Mouse (Mus musculus): ENCODE measurements around the gene Ranbp3. TPM values are rescaled to one million over a fixed set of nuclear protein-coding genes. Genes with fewer than 3 reads are reported as not detected.

Ranbp3 gene
- polyA plus RNA-seq, 1 experiment from 2014 or later: 63.2 TPM

- Histone ChIP-seq H3K4me3 (no peak overlapping the region), H3K27ac (ENCODE audit: poor library complexity, severe bottlenecking) (no peak overlapping the region), H3K9ac (no peak overlapping the region), H3K36me3 (peaks cover 96% of the 10 kb centered on the region), H3K9me3 (replicated peaks) (no peaks in the 10 kb centered on the region), H3K4me1 (replicated peaks) (no peaks in the 10 kb centered on the region), H3K4me2 (no peak overlapping the region), H3K27me3 (replicated peaks) (no peaks in the 10 kb centered on the region)
- no peak for ATAC-seq (ENCODE audit: insufficient number of reproducible peaks, low FRiP score)
- 73% methylated on average over 4 of the region's 4 CpGs for WGBS
Observed at GRCm38 (mm10) chr17:56703038-56703437, 29.9 kb downstream of the Ranbp3 start.

DNA sequence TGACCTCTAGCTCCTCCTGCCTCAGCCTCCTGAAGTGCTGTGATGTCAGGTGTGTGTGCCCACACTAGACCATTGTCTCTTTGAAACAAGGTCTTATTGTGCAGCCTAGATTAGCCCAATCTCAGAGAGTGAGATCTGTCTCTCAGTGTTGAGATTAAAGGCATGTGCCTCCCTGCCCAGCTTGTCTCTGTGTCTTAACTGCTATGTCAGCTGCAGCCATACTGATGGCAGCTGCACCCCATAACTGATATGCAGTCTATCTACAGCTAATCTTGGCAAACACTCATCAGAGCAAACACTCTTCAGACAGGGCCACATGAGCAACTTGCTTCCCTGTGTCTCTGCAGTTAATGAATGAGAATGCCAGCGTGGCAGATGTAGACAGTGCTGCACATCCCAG, 33.4 kb downstream of the Ranbp3 start:
- no peak for ATAC-seq (ENCODE audit: insufficient number of reproducible peaks, low FRiP score)
- Histone ChIP-seq H3K9ac (no peak overlapping the region), H3K27me3 (replicated peaks) (no peaks in the 10 kb centered on the region), H3K4me1 (replicated peaks) (no peaks in the 10 kb centered on the region), H3K36me3 (peaks cover 96% of the 10 kb centered on the region), H3K4me2 (no peak overlapping the region), H3K27ac (ENCODE audit: poor library complexity, severe bottlenecking) (no peak overlapping the region), H3K9me3 (replicated peaks) (no peaks in the 10 kb centered on the region), H3K4me3 (no peak overlapping the region)
- WGBS: 100% methylated on average over 1 of the region's 1 CpGs

- H3K4me2 ChIP-seq: no peak overlapping the region
- no peak for ATAC-seq (ENCODE audit: insufficient number of reproducible peaks, low FRiP score)
- peaks cover 90% of the 10 kb centered on the region for H3K36me3 ChIP-seq
- no peaks in the 10 kb centered on the region for H3K27me3 ChIP-seq (replicated peaks)
- no peak overlapping the region for H3K9ac ChIP-seq
- H3K4me3 ChIP-seq: no peak overlapping the region
- H3K4me1 ChIP-seq (replicated peaks): peaks cover 4% of the 10 kb centered on the region
- H3K27ac ChIP-seq (ENCODE audit: poor library complexity, severe bottlenecking): no peak overlapping the region
- 74% methylated on average over 4 of the region's 4 CpGs for WGBS
- no peaks in the 10 kb centered on the region for H3K9me3 ChIP-seq (replicated peaks)
Observed at GRCm38 (mm10) chr17:56708692-56709091, 35.6 kb downstream of the Ranbp3 start.

GRCm38 (mm10) chr17:56709708-56710107, 36.6 kb downstream of the Ranbp3 start:
- Histone ChIP-seq H3K27ac (ENCODE audit: poor library complexity, severe bottlenecking) (no peak overlapping the region), H3K4me3 (no peak overlapping the region), H3K4me1 (replicated peaks) (peaks cover 13% of the 10 kb centered on the region), H3K9ac (no peak overlapping the region), H3K4me2 (no peak overlapping the region), H3K36me3 (peaks cover 81% of the 10 kb centered on the region), H3K27me3 (replicated peaks) (no peaks in the 10 kb centered on the region), H3K9me3 (replicated peaks) (no peaks in the 10 kb centered on the region)
- no peak for ATAC-seq (ENCODE audit: insufficient number of reproducible peaks, low FRiP score)
- WGBS: 90% methylated on average over 3 of the region's 3 CpGs

DNA sequence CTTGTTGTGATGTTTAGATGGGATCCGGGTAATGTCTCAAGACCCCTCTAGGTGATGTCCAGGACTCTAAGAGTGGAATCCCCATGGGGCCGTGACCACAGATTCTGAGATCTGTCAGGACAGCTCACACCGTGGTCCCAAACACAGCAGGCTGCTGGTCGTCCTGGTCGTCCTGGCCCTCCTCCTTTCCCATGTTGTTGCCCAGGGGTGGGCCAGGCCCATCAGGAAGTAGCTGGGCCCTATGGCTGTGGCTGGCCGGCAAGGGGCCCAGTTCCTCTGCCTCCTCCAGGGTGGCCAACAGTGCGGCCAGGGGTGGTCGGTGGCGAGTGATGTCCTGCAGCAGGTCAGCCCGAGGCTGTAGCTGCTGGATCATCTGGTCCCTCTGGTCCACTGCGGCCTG, 42.3 kb downstream of the Ranbp3 start:
- H3K9me3 ChIP-seq (replicated peaks): no peaks in the 10 kb centered on the region
- peak overlapping the region; percentile 91 for H3K4me2 ChIP-seq
- 0 out of 2 replicates have a peak overlapping the region, but pooled peaks have one; percentile 94 for H3K4me3 ChIP-seq
- ATAC-seq (ENCODE audit: insufficient number of reproducible peaks, low FRiP score): no peak
- H3K9ac ChIP-seq: peak overlapping the region; percentile 51
- no peak overlapping the region for H3K27ac ChIP-seq (ENCODE audit: poor library complexity, severe bottlenecking)
- no peaks in the 10 kb centered on the region for H3K27me3 ChIP-seq (replicated peaks)
- H3K4me1 ChIP-seq (replicated peaks): peaks cover 44% of the 10 kb centered on the region
- H3K36me3 ChIP-seq: peaks cover 26% of the 10 kb centered on the region
- WGBS: 47% methylated on average over 11 of the region's 11 CpGs

GRCm38 (mm10) chr17:56715914-56716654, 43.0 kb downstream of the Ranbp3 start:
- H3K27me3 ChIP-seq (replicated peaks): no peaks in the 10 kb centered on the region
- H3K9ac ChIP-seq: peak overlapping the region; percentile 88
- no peaks in the 10 kb centered on the region for H3K9me3 ChIP-seq (replicated peaks)
- peak overlapping the region; percentile 63 for H3K27ac ChIP-seq (ENCODE audit: poor library complexity, severe bottlenecking)
- peak overlapping the region; percentile 91 for H3K4me2 ChIP-seq
- H3K4me3 ChIP-seq: peak overlapping the region; percentile 94
- WGBS: 24% methylated on average over 22 of the region's 22 CpGs
- peaks cover 44% of the 10 kb centered on the region for H3K4me1 ChIP-seq (replicated peaks)
- H3K36me3 ChIP-seq: peaks cover 25% of the 10 kb centered on the region
- ATAC-seq (ENCODE audit: insufficient number of reproducible peaks, low FRiP score): no peak

GRCm38 (mm10) chr17:56716655-56717362, 43.7 kb downstream of the Ranbp3 start:
- Histone ChIP-seq H3K27me3 (replicated peaks) (no peaks in the 10 kb centered on the region), H3K4me3 (peak overlapping the region; percentile 94), H3K27ac (ENCODE audit: poor library complexity, severe bottlenecking) (peak overlapping the region; percentile 65), H3K4me2 (peak overlapping the region; percentile 91), H3K36me3 (peaks cover 25% of the 10 kb centered on the region), H3K4me1 (replicated peaks) (peaks cover 44% of the 10 kb centered on the region), H3K9ac (peak overlapping the region; percentile 98), H3K9me3 (replicated peaks) (no peaks in the 10 kb centered on the region)
- peak; percentile 89 for ATAC-seq (ENCODE audit: insufficient number of reproducible peaks, low FRiP score)
- WGBS: 2% methylated on average over 55 of the region's 55 CpGs

DNA sequence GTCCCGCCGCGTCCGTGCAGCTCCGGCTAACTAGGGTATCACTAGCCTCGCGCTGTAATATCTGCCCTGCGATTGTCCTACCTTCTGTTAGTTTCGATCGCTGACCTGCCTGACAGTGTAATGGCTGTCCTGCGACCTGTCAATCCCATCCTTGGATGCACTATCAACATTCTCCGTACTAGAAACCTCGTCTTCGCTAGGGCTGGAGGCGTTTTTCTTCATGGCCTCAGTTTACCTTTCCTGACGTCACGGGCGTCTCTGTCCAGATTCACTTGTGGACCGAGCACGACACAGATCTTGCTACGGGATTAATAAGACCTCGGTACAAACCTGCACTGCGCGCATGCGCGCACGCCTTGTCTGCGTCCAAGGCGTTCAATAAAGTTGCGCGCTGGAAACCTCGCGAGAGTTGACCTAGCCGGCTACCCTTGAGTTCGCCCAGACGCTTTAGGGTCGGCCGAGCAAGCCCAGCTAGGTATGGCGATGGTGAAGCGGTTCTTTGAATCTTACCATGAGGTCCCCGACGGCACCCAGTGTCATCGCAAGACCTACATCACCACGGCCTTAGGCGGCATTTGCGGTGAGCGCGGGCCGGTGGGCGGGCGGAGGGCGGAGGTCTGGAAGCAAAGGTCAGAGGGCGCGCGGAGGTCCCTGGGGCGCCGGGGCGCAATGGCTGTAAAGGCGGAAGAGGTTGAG, 44.4 kb downstream of the Ranbp3 start, which contains the start of the genes Ndufa11 and Vmac:
Ndufa11 (plus strand) TSS at position 405 of the 696 bp plus-strand sequence.
Vmac (minus strand) TSS at position 660 of the 696 bp plus-strand sequence.
- peak within 1 kb of the TSS; percentile 94 for H3K4me3 ChIP-seq
- peak within 1 kb of the TSS; percentile 91 for H3K4me2 ChIP-seq
- H3K36me3 ChIP-seq: peaks cover 25% of the 10 kb centered on the region
- no peaks in the 10 kb centered on the region for H3K27me3 ChIP-seq (replicated peaks)
- peak; percentile 84 for ATAC-seq (ENCODE audit: insufficient number of reproducible peaks, low FRiP score)
- H3K27ac ChIP-seq (ENCODE audit: poor library complexity, severe bottlenecking): peak within 1 kb of the TSS; percentile 65
- peak within 1 kb of the TSS; percentile 98 for H3K9ac ChIP-seq
- H3K4me1 ChIP-seq (replicated peaks): peaks cover 44% of the 10 kb centered on the region
- H3K9me3 ChIP-seq (replicated peaks): no peaks in the 10 kb centered on the region
- under 1% methylated on average over 59 of the region's 59 CpGs for WGBS

DNA sequence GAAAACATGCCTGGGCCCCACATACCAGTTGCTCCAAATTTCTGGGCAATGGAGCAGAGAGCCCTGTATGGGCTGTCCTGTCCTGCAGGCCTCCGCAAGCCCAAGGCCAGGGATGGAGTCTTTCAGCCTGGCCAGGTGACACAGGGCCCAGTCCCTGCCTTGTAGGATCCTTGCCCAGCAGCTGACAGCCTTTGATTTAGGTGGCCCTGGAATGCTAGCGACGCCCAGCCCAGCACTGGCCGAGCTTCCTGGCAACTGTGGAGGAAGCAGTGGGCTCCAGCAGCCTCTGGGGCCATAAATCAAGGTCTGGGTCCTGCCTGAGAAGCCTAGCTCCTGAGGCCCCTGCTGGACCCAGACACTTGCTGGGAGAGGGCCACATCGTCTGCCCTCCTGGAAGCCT, 49.3 kb downstream of the Ranbp3 start:
- H3K9ac ChIP-seq: no peak overlapping the region
- peaks cover 4% of the 10 kb centered on the region; the same call in 1 of the 2 replicates for H3K9me3 ChIP-seq (replicated peaks)
- H3K4me1 ChIP-seq (replicated peaks): peaks cover 33% of the 10 kb centered on the region
- peaks cover 49% of the 10 kb centered on the region for H3K36me3 ChIP-seq
- no peak overlapping the region for H3K27ac ChIP-seq (ENCODE audit: poor library complexity, severe bottlenecking)
- no peaks in the 10 kb centered on the region for H3K27me3 ChIP-seq (replicated peaks)
- no peak overlapping the region for H3K4me2 ChIP-seq
- H3K4me3 ChIP-seq: no peak overlapping the region
- WGBS: 83% methylated on average over 5 of the region's 5 CpGs
- no peak for ATAC-seq (ENCODE audit: insufficient number of reproducible peaks, low FRiP score)

DNA sequence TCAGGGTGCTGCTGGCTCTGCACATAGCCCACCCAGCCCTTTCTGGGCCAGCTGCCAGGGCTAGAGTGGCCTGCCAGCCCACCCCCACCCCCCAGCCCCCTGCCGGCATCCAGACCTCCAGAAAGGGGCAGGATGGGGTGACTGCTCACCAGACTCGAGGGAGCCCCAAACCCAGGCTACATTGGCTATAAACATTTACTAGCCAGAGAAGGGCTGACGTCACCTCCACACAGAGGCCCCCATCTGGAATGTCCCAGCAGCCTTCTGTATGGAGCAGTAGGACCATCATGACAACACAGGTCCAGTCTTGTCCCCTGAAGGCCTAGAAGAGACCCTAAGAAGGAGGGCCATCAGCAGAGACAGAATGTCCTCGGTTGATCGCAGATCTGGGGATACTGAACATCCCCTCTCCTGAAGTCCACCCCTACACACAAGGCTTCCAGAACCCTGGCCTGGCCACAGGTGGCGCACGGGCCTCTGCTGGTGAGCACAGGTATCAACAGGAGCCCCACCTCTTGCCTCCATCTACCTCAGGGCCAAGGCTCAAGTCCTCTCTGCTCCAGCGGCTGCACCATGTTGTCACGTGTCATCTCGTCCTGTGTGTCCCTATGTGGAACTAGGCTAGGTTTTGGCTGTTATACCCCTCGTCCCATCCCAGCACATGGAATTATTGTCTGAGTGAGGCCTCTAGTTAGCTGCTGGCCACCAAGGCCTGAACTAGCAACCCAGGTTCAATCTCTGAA, 50.5 kb downstream of the Ranbp3 start:
- H3K4me3 ChIP-seq: no peak overlapping the region
- H3K9ac ChIP-seq: no peak overlapping the region
- peaks cover 40% of the 10 kb centered on the region for H3K4me1 ChIP-seq (replicated peaks)
- 82% methylated on average over 11 of the region's 11 CpGs for WGBS
- ATAC-seq (ENCODE audit: insufficient number of reproducible peaks, low FRiP score): no peak
- H3K27ac ChIP-seq (ENCODE audit: poor library complexity, severe bottlenecking): no peak overlapping the region
- H3K4me2 ChIP-seq: no peak overlapping the region
- peaks cover 4% of the 10 kb centered on the region; the same call in 1 of the 2 replicates for H3K9me3 ChIP-seq (replicated peaks)
- H3K36me3 ChIP-seq: peaks cover 49% of the 10 kb centered on the region
- H3K27me3 ChIP-seq (replicated peaks): no peaks in the 10 kb centered on the region

Measured in heart, embryonic 12.5 days (tissue).